Mouse (Mus musculus) adrenal gland, adult 18-20 months (tissue): ENCODE data around the gene B4gat1. TPM values are rescaled to one million over a fixed set of nuclear protein-coding genes. Genes with fewer than 3 reads are reported as not detected.
A peak's percentile ranks its signal among the peaks of the same experiment; 100 is the strongest.
"Not testable (repeated sequence)": the region's sequence is repeated elsewhere in the genome, so short reads cannot be mapped to it uniquely, and the experiment has no call there.

Experiments used
- DNase-seq, 2 experiments: peaks; one replicate each; pipeline ENCODE4 v3.0.0; 2021 to 2022; ENCODE audit warnings: low spot score in 2 of 2
- total RNA-seq, 2 experiments: library from RNA; stranded (reverse); gene quantifications; 1 replicate in 1 of 2; 2 replicates in 1 of 2; pipeline ENCODE4 v1.2.3; 2021

Gene B4gat1
- total RNA-seq, 2 experiments from 2014 or later = 25.9 to 31.8 TPM

DNA sequence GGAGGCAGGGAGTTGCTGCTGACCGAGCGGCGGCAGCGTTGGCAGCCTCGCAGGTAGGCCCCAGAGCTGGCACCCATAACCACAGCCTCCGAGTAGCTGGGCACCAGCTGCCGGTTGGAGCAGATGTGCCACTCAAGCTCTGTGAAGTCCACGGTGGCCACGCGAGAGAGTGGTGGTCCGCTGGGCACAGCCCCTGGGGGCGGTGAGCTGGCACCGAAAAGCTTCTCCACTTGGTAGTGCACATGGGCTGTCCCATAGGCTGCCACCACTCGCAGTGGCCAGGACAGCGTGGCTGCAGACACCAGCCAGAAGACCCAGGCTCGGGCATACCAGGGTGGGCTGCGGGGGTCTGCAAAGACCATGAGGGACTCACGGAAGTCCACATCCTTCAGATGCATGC, 43.4 kb downstream of the B4gat1 start:
- no peak for DNase-seq

GRCm38 (mm10) chr19:5082596-5082995, 44.0 kb downstream of the B4gat1 start:
- no peak for DNase-seq

GRCm38 (mm10) chr19:5083961-5084833, 45.6 kb downstream of the B4gat1 start:
- no peak for DNase-seq

- DNase-seq = no peak
Measured at GRCm38 (mm10) chr19:5084834-5085144, 46.2 kb downstream of the B4gat1 start.

- peak; percentile 56 for DNase-seq
Measured at GRCm38 (mm10) chr19:5085145-5085863, 46.7 kb downstream of the B4gat1 start, which contains the start of gene Tmem151a. TSS of gene Tmem151a (minus strand) at chr19:5085531.

GRCm38 (mm10) chr19:5086533-5086932, 47.9 kb downstream of the B4gat1 start:
- not testable (repeated sequence) for DNase-seq

DNA sequence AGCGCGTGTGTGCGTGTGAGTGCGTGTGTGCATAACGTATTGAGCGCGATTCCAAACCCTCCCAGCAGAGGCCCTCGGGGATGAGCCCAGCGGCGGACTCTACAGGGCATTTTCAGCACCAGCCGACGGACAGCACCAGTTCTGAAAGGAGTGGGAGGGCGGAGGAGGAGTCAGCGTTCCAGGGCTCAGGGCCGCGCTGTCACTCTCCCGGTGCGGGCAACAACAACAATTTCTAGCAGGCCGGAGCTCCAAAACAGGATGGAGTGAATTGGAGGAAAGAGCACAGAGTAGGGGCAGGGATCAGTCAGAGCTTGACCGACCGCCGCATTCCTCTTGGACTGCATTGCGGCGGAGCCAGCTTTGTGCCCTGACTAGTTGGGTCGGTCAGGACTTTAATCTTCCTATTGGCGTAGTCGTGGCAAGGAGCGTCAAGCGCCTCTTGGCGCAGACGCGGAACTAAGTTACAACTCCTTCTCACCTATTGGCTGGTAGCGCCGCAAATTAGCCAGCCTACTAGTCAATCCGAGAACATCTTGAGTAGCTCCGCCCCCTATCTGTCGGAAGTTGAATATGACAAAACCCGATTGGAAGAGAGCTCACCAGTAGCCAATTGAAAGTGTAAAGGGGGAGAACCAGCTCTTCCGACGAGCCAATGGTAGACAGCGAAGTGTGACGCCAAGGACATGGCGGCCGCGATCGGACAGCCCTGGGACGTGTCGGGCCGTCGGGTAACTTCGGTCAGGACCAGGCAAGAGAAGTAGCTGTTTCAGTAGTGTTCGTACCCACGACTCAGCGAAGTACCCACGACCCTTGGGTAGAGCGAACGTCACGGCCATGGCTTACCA, 49.5 kb downstream of the B4gat1 start, which contains the start of gene Yif1a:
Gene Yif1a (plus strand): TSS at position 655 of the 845 bp plus-strand sequence.
- peak; percentile 89 to 90 for DNase-seq

DNA sequence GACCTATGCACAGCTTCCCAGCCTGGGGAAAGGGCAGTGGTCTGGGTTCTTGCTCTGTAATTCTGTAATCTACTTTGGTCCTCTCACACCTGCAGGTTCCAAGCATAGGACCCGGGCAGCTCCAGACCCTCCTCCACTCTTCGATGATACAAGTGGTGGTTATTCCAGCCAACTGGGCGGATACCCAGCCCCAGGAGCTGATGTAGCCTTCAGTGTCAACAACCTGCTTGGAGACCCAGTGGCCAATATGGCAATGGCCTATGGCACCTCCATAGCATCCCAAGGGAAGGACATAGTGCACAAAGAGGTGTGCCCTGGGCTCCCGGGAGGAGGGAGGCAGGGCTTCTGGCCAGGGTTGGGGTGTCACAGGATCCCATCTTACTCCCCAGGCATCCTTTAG, 50.7 kb downstream of the B4gat1 start:
- DNase-seq = no peak

Other genes starting within 250 kb of the B4gat1 start
- 10 to 100 TPM; 64.1 to 66.8 TPM for gene Rbm4, start 244.9 kb upstream of the B4gat1 start, total RNA-seq
- 10 to 100 TPM; 28.1 to 30.6 TPM for gene Gm21992, start 227.2 kb upstream of the B4gat1 start, total RNA-seq
- gene Rbm14, start 227.2 kb upstream of the B4gat1 start, total RNA-seq = 10 to 100 TPM; 46.1 to 59.0 TPM
- 100 to 1,000 TPM in 1 of 2 experiments, 10 to 100 TPM in 1; 94.4 to 109 TPM for gene Ccs, start 199.5 kb upstream of the B4gat1 start, total RNA-seq
- under 1 TPM in 1 of 2 experiments, not detected in 1; 0.13 TPM for gene Ccdc87, start 199.5 kb upstream of the B4gat1 start, total RNA-seq
- 100 to 1,000 TPM; 318 to 345 TPM for gene Ctsf, start 183.7 kb upstream of the B4gat1 start, total RNA-seq
- 1 to 10 TPM in 1 of 2 experiments, under 1 TPM in 1; 0.73 to 1.5 TPM for gene Actn3, start 160.9 kb upstream of the B4gat1 start, total RNA-seq
- 10 to 100 TPM; 16.9 to 20.5 TPM for gene Zdhhc24, start 160.2 kb upstream of the B4gat1 start, total RNA-seq
- gene Bbs1, start 132.2 kb upstream of the B4gat1 start, total RNA-seq = 1 to 10 TPM; 5.1 to 8.9 TPM
- 10 to 100 TPM; 51.4 to 86.6 TPM for gene Dpp3, start 110.5 kb upstream of the B4gat1 start, total RNA-seq
- 1 to 10 TPM; 6.8 to 8.9 TPM for gene Peli3, start 95.7 kb upstream of the B4gat1 start, total RNA-seq
- 10 to 100 TPM; 51.3 to 59.1 TPM for gene Mrpl11, start 76.7 kb upstream of the B4gat1 start, total RNA-seq
- gene Npas4, start 48.5 kb upstream of the B4gat1 start, total RNA-seq = under 1 TPM; 0.35 to 0.46 TPM
- 1 to 10 TPM; 2.9 to 4.5 TPM for gene Slc29a2, start 15.0 kb upstream of the B4gat1 start, total RNA-seq
- gene AC124502.3, start 65 bp downstream of the B4gat1 start, total RNA-seq = 1 to 10 TPM in 1 of 2 experiments, under 1 TPM in 1; 0.73 to 1.5 TPM
- 10 to 100 TPM; 28.4 to 29.3 TPM for gene Brms1, start 2.5 kb downstream of the B4gat1 start, total RNA-seq
- gene Rin1, start 11.7 kb downstream of the B4gat1 start, total RNA-seq = 1 to 10 TPM; 3.4 to 4.2 TPM
- gene Cd248, start 29.3 kb downstream of the B4gat1 start, total RNA-seq = 10 to 100 TPM in 1 of 2 experiments, 1 to 10 TPM in 1; 7.3 to 16.2 TPM
- 1 to 10 TPM; 1.4 to 1.5 TPM for gene Tmem151a, start 46.7 kb downstream of the B4gat1 start, total RNA-seq
- 10 to 100 TPM; 56.4 to 75.3 TPM for gene Yif1a, start 49.7 kb downstream of the B4gat1 start, total RNA-seq
- 1 to 10 TPM; 1.9 to 2.3 TPM for gene Cnih2, start 59.7 kb downstream of the B4gat1 start, total RNA-seq
- 100 to 1,000 TPM; 179 to 194 TPM for gene Rab1b, start 68.2 kb downstream of the B4gat1 start, total RNA-seq
- gene Klc2, start 79.7 kb downstream of the B4gat1 start, total RNA-seq = 10 to 100 TPM; 49.2 to 49.8 TPM
- gene Pacs1, start 234.3 kb downstream of the B4gat1 start, total RNA-seq = 10 to 100 TPM; 15.1 to 20.7 TPM